Mouse (Mus musculus) kidney, postnatal 10 days (tissue): Measurements from ENCODE around the gene Tmem164.

ENCODE experiments used
- DNase-seq: peaks from one replicate; pipeline ENCODE4 v3.0.0; 2021; ENCODE audit warnings: mixed read lengths

Gene Tmem164

DNA sequence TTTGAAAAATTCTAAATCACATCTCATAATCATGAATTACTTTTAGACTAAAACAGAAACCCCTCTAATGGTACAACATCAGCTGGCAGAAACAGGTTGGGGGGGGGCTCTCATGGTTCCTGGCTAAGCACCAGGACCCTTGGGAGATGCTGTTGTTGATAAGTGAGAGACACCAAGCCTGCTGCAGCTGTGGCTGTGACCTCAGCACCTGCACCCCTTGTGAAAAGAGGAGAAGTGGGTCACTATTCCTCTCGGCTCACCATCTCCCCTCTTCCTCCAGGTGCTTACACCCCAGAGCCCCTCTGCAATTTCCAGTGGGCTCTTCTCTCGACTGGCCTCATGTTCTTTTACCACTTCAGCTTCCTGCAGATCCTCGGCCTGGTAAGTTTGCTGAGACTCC is 151.0 kb downstream of the Tmem164 start:
- no peak for DNase-seq

DNA sequence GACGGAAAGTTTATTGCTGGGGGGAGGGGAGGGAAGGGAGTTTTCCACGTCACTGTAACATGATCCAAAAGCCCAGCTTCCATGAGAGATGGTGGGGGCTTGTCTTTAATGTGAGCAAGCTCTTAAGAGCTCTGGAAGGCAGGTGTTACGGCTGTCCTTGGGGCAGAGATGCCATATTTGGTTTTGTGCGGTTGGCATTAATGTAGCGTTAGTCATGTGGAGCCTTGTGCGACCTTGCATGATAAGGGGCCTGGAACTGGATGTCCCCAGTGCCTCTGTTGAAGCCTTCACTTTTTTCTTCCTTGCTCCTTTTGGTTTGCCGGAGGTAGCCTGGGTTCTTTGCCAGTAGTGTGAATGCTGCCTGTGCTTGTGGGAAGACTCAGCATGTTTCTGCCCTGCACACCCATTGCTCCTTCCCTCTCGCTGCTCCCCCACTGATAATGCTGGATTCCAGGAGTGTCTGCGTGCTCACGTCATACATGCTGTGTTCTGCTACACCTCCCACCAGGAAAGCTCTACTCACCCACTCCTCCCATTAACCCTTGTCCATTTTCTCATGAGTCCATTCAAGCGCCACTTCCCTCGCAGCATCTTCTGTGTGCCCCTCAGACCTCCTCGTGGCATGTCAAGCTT is 152.1 kb downstream of the Tmem164 start:
- no peak for DNase-seq

DNA sequence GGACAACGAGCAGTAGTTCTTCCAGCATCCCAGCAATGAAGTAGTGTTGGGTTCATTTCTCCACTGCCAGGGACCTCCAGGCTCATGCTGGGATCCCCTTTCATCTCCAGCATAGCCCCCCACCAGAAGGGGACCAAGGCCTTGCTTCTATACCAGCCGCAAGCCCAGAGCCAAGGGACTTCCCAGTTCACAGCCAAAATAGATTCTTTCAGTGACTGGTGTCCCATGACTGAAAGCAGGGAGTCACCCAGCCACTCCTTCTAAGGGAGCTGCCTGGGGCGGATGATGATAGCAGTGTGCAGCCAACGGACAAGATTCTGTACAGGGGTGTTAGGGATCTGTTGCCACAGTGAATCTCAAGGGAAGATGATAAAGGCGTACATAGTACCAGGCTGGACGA is 153.6 kb downstream of the Tmem164 start:
- DNase-seq, result no peak

DNA sequence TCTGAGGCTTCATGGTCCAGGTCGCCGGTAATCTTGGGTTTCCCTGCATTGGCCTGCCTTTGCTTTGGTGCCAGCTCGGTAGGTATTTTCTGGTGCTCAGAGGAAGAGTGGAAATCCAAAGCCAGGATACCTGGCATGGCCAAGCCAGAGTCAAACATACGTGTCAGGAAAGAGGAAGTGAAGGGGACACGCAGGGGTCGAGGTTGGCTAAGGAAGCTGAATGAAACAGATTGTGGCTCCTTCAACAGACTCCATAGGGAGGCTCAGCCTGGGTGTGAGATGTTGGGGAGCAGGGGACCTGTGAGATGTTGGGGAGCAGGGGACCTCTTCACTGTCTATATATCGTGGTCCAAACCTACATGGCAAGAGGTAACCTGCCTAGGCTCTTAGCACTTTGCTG is 155.2 kb downstream of the Tmem164 start:
- DNase-seq, result no peak

DNA sequence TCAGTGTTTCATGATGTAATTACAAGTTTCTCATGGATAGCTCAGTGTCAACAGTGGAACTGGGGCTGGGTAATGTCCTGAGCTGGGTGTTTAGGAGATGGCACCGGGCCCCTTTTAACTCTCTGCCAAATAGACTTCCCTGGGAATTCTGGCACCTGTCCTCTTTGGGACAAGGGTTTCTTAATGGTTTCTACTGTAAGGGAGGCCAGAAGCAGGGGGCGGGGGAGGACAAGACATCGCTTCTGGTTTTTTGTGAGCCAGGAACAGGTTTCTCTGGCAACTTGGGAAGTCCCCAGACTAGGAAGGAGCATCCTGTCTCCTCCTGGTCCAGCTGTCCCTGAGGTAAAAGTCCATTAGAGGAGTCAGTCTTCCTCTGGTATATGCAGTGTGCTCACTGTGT is 156.1 kb downstream of the Tmem164 start:
- DNase-seq, result no peak

DNA sequence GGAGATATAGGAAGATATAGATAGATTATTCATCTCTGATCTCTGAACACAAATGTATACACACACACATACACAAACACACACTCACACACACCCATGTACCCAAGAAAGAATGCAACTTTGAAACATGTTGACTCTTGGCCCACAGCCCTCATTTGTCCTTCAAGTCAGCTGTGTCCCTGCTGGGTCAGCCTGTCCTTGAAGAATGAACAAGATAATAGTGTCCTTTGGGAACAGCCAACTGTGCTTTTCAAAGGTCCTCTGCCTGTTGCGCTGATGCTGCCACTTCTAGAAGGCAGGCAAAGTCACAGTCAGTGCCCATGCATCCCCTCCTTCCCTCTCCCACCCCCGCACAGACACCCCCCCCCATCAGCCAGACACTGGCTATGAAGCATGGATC is 157.6 kb downstream of the Tmem164 start:
- no peak for DNase-seq

DNA sequence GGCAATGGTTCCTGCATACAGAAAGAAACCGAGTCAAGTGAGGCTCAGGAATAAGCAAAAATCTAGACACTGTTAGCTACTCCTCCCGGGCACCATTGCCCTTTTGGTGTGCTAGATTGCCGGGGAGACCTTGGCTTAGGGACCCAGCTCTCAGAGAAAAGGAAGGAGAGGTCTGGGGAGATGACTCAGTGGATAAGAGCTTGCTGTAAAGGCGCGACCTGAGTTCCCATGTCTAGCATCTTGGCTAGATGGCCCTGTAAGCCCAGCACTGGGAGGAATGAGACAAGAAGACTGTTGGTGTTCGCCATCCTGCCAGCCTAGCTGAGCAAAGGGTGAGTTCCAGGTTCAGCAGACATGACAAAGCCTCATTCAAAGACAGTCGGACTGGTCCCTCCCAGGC is 158.2 kb downstream of the Tmem164 start:
- DNase-seq, result no peak

DNA sequence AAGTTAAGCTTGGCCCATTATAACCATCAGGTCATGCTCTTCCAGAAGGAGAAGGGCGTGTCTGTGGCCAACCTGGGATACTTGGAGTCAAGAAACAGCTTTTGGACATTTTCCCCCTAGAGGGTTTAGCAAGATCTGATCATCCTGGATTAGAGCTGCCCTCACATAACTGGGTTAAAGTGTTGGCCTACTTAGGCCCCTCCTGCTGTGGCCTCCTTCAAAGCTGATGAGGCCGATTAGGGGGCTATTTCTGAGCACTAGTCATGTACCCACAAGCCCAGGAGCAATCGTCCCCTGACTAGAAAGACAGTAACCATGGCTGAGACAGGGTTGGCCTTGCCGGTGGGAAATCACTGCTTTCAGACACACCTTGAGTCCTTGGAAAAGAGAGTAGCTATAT is 160.7 kb downstream of the Tmem164 start:
- DNase-seq, result no peak

DNA sequence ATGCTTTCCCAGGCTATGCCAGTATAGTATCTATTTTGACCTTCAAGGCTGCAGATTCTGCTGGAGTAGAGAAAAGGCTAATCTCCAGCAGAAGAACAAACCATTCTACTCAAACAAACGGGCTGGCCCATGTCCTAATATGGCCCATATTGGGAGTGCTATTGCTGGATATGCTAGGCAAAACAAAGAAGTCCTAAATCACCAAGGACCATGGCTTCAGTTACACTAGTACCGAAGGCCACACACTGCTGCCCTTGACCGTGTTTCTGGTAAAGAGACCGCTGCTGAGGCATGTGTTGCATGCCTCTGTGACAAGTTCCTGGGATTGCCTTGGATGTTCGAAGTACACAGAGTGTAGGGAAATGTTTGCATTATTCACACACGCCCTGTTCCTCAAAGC is 165.1 kb downstream of the Tmem164 start:
- DNase-seq, result no peak

DNA sequence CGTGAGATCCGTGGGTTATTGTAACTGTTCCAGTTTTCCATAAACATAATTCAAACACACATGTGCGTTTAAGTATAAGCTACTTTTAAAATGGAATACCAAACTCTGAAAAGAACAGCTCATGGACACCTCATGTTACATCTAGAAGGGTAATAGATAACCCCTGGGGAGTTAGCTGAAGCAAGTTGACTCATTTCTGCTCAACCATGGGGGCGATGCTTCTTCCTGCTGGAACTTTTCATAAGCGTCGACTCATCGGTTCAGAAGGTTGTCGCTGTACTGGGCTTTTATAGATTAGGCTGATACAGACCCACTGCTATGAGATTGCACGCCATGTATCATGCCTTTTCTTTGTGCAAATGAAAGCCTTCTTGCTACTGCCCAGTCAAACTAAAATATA is 166.8 kb downstream of the Tmem164 start:
- no peak for DNase-seq

DNA sequence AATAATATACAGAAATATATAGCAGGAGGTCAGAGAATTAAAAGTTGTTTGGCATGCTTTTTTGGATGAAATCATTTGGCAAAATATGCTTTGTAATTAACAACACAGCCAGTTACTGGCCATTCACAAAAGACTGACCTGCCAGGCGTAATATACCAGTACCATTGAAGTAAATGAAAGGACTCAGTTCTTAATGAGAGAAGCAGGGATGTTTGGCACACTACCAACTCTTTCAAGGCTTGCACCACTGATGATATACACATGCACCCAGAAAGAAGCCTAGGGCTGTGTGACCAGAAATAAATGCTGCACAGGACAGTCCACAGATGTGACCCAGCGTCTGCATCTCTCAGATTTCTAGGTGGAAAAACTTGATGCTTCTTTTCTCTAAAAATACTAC is 188.6 kb downstream of the Tmem164 start:
- no peak for DNase-seq

DNA sequence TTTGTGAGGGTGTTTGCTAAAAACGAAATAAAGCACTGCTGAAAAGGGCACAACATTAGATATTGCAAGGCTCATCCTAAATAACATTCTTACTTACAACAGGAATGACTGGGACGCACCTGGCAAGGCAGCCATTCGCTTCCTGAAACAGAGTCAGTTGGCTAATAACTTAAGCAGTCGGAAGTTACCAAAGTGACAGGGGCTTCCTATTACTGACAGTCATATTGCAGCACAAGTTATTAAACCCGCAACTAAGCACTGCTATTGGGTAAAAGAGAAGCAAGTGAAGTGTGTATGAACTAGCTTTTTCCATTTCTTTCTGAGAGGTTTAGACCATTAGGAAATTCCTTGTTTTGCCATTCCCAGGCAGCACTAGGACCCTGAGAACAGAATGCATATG is 201.0 kb downstream of the Tmem164 start:
- DNase-seq, result peak; percentile 5

DNA sequence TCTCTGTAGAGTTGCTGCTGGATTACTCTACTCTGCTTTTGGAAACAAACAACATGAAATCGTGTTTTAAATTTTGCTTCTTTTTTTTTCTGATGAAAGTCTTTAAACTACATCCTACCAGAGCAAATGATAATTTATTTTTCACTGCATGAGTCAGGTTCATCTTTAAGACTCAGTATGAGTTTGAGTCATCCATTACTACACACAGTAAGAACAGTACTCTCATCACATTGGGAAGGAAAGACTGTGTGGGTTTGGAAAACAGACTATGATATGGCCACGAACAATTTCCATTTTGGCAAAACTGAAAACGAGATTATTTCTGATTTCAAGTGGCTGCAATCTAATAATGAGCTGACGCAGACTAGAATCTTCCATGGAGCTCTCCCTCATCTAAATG is 202.4 kb downstream of the Tmem164 start:
- DNase-seq, result no peak

DNA sequence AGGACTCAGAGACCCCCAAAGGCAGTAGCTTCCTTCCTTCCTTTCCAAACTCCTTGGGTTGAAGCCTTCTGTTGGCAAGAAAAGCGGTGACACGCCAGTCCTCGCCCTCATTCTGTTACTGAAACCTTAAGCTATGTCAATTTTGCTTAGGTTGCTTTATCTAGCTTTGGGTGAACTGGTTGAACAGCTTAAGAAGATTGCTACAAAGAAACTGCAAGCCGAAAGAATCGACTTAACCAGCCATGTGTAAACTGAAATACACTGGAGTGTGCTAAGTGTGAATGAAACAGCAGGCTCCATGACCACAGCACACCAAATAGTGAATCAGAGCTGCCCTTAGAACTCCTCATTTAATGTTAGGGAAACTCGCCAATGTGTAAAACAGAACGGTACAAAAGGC is 204.8 kb downstream of the Tmem164 start:
- no peak for DNase-seq
